Mouse (Mus musculus) kidney, adult 11 months (tissue): Measurements from ENCODE around the gene Slc10a1.
"Not testable (repeated sequence)": the region's sequence is repeated elsewhere in the genome, so short reads cannot be mapped to it uniquely, and the experiment has no call there.

ENCODE experiments used
- DNase-seq: peaks from one replicate; pipeline ENCODE4 v3.0.0; 2022

The Slc10a1 gene

DNA sequence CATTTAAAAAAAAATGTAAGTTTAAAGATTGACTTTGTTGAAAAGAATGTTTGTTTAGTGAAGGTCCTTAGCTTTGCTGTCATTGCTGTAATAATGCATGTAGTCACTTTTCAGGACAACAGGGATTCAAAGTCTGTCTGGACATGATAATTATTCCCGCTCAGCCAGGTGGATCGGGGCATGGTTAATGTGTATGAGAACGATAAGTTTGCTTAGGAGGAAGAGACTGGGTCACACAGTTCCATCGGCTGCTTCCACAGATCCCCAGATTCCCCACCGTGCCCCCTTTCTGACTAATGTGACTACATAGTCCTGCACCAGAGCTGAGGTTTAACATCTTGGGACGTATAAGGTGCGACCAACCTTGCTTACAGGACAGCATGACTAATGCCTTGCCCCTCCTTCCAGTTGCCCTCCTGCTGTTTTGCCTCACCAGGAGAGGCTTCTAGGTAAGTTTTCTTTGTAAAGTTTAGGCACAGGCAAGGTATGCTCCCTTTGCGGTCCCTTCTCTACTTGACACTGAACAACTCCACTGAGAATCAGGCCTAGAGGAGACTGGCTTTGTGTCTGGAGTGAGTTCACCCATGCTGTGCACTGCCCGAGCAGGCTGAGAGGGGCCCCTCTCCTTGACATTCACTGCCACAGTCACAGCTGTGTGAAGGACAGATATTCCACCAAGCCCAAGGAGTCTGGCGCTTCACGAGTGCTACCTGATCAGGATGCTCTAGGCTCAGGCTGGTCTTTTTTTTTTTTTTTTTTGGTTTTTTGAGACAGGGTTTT lies 2.3 kb downstream of the Slc10a1 start:
- peak; percentile 39 for DNase-seq

DNA sequence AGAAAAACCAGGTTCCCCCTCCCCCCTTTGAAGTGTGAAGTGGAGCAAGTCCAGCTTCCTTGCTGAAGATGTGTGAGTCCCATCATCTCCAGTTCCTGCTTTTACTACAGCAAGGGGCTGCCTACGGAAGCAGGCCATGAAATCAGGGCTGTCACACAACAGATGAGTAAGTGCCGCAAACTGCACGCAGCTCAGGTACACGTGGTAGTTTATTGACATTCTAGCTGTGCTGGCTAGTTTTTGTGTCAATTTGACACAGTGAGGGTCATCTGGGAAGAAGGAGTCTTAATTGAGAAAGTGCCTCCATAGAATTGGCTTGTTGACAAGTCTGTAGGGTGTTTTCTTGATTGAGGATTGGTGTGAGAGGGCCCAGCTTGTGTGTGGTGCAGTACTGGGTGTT lies 5.9 kb downstream of the Slc10a1 start:
- no peak for DNase-seq

- no peak for DNase-seq
These were observed 10.5 kb downstream of the Slc10a1 start for GRCm38 (mm10) chr12:80957961-80958360.

GRCm38 (mm10) chr12:80956039-80956438 lies 12.5 kb downstream of the Slc10a1 start:
- peak; percentile 1 for DNase-seq

- DNase-seq, result no peak
These were observed 16.0 kb downstream of the Slc10a1 start for GRCm38 (mm10) chr12:80952526-80952925.

- no peak for DNase-seq
These were observed 16.8 kb downstream of the Slc10a1 start for GRCm38 (mm10) chr12:80951640-80952219.

DNA sequence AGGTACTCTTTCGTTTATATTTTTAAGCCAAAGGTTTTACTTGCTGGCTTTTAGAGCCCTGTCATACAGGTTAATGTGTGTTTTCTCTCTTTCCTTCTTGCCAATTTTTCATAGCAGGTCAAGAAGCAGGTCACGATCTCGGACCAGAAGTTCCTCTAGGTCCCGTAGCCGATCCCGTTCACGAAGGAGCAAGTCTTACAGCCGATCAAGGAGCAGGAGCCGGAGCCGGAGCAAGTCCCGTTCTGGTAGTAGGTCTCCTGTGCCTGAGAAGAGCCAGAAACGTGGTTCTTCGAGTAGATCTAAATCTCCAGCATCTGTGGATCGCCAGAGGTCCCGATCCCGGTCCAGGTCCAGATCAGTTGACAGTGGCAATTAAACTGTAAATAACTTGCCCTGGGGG lies 18.9 kb downstream of the Slc10a1 start:
- not testable (repeated sequence) for DNase-seq

DNA sequence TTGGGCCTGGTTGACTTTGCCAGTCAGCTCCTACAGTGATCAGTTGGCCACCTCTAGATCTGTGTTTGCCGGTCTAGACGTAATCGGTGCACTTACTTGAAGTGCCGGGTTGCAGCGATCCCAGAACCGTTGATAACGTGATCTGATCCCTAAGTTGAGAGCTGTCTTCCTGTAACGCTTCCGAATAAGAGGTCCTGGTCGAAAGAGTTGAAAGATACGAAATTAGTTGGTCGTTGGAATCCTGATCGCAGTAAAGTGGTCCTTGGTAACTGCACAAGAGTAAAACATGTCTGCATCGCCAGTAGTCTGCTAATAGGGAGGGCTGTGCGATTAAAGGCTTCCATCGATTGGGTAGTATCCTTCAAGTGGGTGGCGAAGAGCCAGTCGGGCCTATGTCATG lies 20.3 kb downstream of the Slc10a1 start:
- DNase-seq, result no peak

DNA sequence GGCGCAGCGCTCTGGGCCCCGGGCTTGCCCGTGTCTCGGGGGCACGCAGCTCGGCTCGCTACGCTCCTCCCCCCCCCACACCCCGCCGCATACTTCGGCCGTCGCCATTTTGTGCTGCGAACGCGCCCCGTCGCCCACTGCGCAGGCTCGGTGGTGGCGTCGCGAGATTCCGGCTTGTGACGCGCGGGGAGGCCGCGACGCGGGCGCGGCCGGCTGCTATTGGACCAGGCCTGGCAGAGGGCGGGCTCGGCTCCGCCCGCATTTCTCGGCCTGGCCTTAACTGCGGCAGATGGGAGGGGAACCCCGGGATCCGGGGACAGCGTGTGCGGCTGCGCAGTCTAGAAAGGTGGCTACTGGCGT lies 22.5 kb downstream of the Slc10a1 start:
- DNase-seq, result peak; percentile 94

GRCm38 (mm10) chr12:80945334-80945995 lies 23.0 kb downstream of the Slc10a1 start, which contains the start of gene Srsf5:
Gene Srsf5, plus strand, starts transcription at chr12:80945504.
- DNase-seq, result peak; percentile 97

DNA sequence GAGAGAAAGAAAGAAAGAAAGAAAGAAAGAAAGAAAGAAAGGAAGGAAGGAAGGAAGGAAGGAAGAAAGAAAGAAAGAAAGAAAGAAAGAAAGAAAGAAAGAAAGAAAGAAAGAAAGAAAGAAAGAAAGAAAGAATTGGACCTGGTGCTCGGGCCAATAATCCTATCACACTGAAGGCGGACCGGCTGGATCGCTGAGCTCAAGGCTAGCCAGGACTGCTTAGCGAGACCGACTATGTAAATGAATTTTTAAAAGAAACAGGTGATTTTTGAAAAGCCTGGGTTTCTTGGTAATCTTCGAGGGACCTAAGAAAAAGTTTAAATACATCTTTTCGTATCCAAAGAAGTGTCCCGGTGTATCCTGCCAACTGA lies 23.6 kb downstream of the Slc10a1 start:
- not testable (repeated sequence) for DNase-seq

GRCm38 (mm10) chr12:80944204-80944603 lies 24.3 kb downstream of the Slc10a1 start:
- DNase-seq, result no peak

- no peak for DNase-seq
These were observed 25.1 kb downstream of the Slc10a1 start for GRCm38 (mm10) chr12:80943395-80943794.

DNA sequence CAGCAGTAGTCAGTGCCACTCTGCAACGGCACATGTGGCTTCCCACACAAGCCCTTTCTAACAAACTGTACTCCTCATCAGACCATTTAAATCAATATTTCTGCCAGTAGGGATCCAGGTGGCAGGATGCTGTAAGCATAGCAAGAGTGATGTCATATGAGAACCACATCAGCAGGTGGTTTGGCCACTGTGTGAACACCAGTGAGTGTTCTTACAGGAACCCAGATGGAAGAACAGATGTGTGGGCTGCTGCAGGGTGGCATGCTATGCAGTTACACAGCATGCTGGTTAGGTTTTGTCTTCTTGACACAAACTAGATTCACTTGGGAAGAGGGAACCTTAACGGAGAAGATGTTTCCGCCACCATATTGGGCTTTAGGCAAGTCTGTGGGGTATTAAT lies 26.6 kb downstream of the Slc10a1 start:
- DNase-seq, result no peak

DNA sequence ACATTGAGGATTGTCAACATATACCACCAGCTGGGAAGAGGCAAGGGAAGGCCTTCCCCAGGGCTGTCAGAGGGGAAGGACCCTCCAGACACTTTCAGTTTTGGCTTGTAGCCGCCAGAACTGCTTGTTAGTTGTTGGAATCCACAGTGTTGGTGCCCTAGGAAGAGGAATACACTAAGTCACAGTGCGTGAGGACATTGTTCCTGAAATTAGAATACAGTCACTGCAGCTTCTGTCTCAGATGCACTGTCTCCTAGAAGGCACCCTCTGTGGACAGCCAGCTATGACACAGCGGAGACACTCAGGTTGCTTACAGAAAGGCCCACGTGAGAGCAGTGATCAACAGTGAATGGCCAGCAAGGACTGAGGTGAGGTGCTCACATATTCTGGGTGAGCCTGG lies 29.3 kb downstream of the Slc10a1 start:
- no peak for DNase-seq

- peak; percentile 61 for DNase-seq
These were observed 29.9 kb downstream of the Slc10a1 start for GRCm38 (mm10) chr12:80938642-80939041.

- no peak for DNase-seq
These were observed 31.0 kb downstream of the Slc10a1 start for GRCm38 (mm10) chr12:80937331-80938029.

- DNase-seq, result no peak
These were observed 31.8 kb downstream of the Slc10a1 start for GRCm38 (mm10) chr12:80936751-80937150.

DNA sequence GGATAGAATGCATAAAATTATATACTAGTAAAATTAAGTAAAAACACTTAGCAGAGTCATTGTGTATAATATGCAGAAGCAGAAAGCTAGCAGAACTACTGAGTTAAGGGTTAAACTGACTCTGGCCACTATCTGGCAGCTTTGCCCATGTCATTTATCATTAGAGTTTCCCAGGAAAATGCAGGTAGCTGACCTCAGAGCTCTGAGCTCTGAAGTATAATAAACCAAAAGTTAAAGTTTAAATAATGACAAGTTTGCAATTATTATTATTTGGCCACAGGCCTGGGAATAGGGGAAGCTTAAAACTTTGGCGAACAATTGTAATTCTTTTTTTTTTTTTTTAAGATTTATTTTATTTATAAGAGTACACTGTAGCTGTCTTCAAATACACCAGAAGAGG lies 35.6 kb downstream of the Slc10a1 start:
- no peak for DNase-seq

GRCm38 (mm10) chr12:80931402-80932140 lies 36.9 kb downstream of the Slc10a1 start:
- DNase-seq, result no peak

DNA sequence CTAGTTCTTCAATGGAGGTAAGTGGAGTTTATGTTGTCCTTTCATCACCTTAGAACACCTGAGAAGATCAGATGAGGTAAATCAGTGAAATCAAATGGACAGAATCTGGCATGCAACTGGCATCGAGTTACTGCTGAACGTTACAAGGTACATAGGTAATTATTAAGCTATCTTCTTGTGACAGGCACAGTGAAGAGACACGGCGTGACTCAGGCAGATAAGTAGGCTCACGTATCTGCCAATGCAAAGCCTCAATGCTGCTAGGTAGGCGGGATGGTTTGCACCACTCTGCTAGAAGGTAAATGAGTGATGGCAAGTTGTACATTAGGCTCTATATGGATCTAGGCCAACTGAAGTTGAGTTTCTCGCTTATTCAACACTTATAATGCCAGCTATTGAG lies 38.4 kb downstream of the Slc10a1 start:
- DNase-seq, result peak; percentile 78

GRCm38 (mm10) chr12:80928881-80929280 lies 39.6 kb downstream of the Slc10a1 start:
- peak; percentile 58 for DNase-seq

DNA sequence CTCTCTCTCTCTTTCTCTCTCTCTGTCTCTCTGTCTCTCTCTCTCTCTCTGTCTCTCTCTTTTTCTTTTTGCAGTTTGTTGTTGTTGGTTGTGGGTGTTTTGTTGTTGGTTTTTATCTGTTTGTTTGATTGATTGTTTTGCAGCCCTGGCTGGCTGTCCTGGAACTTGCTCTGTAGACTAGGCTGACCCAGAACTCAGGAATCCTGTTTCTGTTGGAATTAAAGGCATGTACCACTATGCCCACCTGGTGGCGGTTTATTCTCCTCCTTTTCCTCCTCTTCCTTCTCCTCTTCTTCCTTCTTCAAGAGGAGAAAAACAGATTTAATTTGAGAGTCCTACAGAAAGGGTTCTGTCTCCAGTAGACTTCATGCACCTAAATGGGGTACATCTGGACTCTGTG lies 41.0 kb downstream of the Slc10a1 start:
- DNase-seq, result no peak
